Mouse (Mus musculus) brain, embryonic 14.5 days (tissue): ENCODE results near the gene Kdf1. TPM values are rescaled to one million over a fixed set of nuclear protein-coding genes. Genes with fewer than 3 reads are reported as not detected.
A peak's percentile ranks its signal among the peaks of the same experiment; 100 is the strongest.

Source experiments
- DNase-seq: peaks from one replicate; pipeline ENCODE4 v3.0.0-alpha.2; 2011; ENCODE audit warnings: low read depth
- CTCF ChIP-seq: fragments of 200-500 bp; IDR thresholded peaks from 2 replicates; pipeline ENCODE4 v1.5.1; 2012; ENCODE audit warnings: inconsistent platforms, mild to moderate bottlenecking, moderate library complexity, borderline replicate concordance; ENCODE audit not compliant: insufficient read depth, insufficient read length; ENCODE audit errors: extremely low read depth
- POLR2A ChIP-seq: fragments of 200-500 bp; IDR thresholded peaks from 2 replicates; pipeline ENCODE4 v1.6.1; 2012; ENCODE audit warnings: mild to moderate bottlenecking, inconsistent platforms, borderline replicate concordance; ENCODE audit not compliant: poor library complexity, insufficient read depth, insufficient read length, severe bottlenecking; ENCODE audit errors: extremely low read depth
- polyA plus RNA-seq: library from polyadenylated mRNA; depleted of rRNA; stranded (reverse); fragments of >200 nt; gene quantifications from 2 replicates; pipeline ENCODE4 v1.2.3, GENCODE M21; 2012

Kdf1 gene
- polyA plus RNA-seq, 1 experiment, result 0.51 TPM

DNA sequence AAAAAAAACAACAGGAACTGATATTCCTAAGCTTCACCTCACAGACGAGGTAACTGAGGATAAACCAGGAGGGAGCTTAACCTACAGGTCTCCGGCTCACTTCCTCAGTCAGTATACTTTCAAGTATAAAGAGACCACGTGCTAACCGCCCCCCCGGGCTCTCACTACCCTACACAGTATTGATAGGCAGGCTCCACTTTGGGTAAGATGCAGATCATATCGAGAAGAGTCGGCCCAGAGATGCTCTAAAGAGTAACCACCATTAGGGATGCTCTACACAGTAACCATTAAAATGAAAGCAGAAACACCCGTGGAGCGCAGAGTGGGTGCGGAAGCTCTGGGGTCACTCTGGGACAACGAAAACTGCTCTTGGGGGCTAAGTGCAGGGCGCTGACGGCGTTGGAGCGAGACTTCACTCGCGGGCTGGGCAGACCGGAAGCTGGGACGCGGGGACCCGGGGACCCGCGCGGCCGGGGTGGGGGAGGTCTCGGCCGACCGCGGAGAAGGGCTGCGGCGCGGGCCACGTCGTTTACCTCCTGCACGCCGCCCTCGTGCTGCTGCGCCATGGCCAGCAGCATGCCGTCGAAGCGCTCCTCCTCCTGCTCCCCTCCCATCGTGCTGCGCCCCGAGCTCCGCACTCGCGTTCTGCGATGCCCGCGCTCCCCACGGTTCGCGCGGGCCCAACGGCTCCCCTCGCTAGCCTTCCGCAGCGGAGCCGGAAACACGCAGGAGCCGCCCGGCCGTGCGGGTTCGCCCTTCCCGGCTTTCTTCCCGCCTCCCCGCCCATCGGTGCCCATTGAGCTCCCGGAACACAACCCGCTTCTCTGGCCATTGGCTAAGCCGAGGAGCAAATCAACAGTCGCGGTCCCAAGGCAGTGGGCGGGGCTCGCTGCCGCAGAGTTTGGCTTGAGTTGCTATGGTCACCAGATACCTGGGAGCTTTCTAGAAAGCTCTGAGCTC is 26.8 kb downstream of the Kdf1 start, which contains the start of gene Nudc:
Nudc (minus strand) TSS at position 725 of the 960 bp plus-strand sequence.
- peak; percentile 98 for DNase-seq
- TF ChIP-seq POLR2A (peak; percentile 93), CTCF (no peak)

DNA sequence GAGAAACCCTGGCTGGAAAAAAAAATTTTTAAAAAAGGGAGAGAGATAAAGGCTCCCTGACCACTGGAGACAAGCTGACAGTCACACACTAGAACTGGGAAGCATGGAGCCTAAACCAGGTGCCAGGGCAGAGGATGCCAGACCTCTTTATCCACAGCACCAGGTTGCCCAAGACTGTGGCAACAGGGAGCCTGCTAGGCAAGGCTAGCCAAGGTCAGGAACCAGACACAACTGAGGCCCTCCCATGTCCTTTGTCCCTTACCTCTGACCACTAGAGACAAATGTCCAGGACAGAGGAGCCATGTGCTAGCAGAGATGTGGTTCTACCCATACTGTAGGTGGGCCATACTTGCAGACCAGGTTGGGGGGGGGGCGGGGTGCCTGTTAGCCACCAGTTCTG is 33.3 kb downstream of the Kdf1 start:
- TF ChIP-seq CTCF, result no peak
- TF ChIP-seq POLR2A, result no peak
- no peak for DNase-seq

DNA sequence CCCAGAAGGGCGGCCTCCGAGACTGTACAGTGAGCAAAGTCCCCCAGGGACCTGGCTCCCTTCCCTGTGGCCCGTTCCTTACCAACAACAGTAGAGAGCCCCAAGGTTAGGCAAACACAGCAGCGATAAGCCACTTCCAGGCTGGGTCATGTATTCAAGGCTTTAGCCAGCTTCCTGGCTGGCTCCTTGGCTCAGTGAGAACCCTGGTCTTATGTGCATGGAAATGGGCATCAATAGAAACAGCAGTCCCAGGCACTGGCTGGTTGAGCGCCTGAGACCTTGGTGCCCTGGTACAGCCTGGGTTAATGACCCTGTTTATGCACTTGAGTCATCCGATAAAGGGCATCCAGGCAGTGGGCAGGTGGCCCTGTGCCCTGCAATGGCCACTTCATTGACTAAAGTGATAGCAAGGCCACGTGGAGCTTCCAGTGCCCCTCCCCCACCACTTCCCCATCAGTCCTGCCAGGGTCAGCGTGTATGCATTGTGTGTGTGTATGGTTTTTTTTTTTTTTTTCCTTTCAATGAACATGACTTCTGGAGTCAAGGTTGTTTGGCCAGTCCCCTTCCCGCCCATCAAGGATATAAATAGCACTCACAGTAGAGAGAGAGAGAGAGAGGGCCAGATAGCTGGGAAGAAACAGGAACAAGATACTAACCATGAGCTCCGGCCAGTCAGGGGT is 34.1 kb downstream of the Kdf1 start, which contains the start of gene Nr0b2:
Nr0b2 (plus strand) TSS at position 609 of the 680 bp plus-strand sequence.
- TF ChIP-seq POLR2A, result no peak
- no peak for TF ChIP-seq CTCF
- DNase-seq, result no peak

DNA sequence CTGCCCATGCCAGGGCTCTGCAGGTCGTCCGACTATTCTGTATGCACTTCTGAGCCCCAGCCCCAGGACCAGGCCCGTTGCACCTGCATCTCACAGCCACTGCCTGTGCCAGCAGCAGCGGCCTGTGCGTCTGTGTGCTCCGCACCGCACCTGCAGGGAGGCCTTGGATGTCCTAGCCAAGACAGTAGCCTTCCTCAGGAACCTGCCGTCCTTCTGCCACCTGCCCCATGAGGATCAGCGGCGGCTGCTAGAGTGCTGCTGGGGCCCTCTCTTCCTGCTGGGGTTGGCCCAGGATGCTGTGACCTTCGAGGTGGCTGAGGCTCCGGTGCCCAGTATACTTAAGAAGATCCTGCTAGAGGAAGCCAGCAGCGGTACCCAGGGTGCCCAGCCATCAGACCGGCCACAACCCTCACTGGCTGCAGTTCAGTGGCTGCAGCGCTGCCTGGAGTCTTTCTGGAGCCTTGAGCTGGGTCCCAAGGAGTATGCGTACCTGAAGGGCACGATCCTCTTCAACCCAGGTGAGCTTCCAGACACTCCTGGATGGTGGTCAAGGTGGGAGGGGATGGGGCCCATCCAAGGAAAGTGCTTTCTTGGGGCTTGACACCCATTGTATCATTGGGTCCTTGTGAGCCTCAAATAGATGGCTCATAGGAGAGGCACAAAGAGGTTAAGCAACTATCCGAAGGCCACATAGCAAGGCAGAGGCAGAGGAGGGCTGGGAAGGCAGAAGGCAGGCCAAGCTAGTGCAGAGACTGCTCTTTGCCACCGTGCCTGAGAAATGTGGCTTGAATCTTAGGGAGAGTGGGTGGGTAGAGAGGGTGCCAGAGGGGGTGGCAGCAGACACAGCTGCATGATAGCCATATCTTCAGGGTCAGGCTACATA is 34.9 kb downstream of the Kdf1 start:
- DNase-seq, result no peak
- TF ChIP-seq CTCF (no peak), POLR2A (no peak)

DNA sequence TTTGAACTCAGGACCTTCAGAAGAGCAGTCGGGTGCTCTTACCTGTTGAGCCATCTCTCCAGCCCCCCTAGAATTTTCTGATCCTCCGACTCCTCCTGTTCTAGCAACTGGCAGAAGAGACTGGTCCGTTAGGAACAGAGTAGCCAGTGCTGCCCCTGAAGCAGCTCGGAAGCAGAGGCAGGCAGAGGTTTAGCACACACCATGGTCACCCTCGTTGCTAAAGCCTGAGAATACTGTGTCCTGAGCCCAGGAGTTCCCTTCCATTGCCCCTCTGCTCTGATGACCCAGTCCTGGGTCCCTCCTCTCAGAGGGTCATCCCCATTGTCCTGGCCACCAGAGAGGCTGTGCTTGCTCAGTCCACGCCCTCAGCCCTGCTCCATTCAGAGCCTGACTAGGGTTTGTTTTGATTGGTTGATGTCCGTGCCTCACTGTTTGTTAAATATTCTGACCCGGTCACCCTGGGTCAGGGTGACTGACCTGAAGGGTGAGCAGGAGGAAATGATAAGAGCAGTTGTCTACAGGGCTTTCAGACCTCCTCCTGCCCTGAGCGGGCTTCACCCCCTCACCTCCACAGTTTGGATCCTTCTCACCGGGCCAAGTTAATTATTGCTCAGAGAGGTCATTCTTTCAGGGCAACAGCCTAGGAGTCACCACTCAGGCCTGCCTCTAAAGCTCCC is 38.4 kb downstream of the Kdf1 start:
- no peak for DNase-seq
- TF ChIP-seq CTCF (no peak), POLR2A (no peak)

GRCm38 (mm10) chr4:133559846-133560245 is 41.1 kb downstream of the Kdf1 start:
- no peak for DNase-seq
- TF ChIP-seq POLR2A, result no peak
- no peak for TF ChIP-seq CTCF

GRCm38 (mm10) chr4:133561622-133562021 is 42.9 kb downstream of the Kdf1 start:
- TF ChIP-seq POLR2A (no peak), CTCF (no peak)
- DNase-seq, result no peak

DNA sequence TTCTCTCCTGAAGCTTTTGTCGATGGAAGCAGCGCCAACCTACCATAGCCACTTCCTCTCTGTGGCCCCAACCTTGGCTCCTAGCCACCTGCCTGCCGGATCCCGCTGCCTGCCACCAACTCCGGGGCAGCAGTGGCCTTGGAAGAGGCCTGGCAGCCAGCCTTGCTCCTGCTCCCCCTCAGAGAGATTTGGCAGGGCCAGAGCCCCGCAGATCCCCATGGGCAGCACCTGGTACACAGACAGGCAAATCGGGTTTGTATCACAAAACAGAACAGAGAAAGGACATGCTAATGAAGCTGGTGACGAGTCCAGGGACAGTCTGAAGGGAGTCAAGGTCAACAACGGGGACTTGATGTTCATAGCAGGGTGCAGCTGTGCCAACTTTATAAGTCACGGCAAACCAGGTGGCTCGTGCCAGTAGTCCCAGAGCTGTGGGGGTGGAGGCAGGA is 44.4 kb downstream of the Kdf1 start:
- TF ChIP-seq POLR2A, result no peak
- TF ChIP-seq CTCF, result no peak
- DNase-seq, result peak; percentile 55

- TF ChIP-seq POLR2A (no peak), CTCF (no peak)
- no peak for DNase-seq
Measured at GRCm38 (mm10) chr4:133567251-133567650, 48.5 kb downstream of the Kdf1 start.
